Mouse (Mus musculus) c-Kit-positive CD71-positive TER-119-positive erythroid progenitor cells, embryonic 14.5 days (primary cell): ENCODE data around the gene F8a.
"Not testable (repeated sequence)": the region's sequence is repeated elsewhere in the genome, so short reads cannot be mapped to it uniquely, and the experiment has no call there.

ENCODE experiments used
- DNase-seq: peaks from one replicate; pipeline ENCODE4 v3.0.0-alpha.2; 2013; ENCODE audit warnings: low spot score

F8a gene

DNA sequence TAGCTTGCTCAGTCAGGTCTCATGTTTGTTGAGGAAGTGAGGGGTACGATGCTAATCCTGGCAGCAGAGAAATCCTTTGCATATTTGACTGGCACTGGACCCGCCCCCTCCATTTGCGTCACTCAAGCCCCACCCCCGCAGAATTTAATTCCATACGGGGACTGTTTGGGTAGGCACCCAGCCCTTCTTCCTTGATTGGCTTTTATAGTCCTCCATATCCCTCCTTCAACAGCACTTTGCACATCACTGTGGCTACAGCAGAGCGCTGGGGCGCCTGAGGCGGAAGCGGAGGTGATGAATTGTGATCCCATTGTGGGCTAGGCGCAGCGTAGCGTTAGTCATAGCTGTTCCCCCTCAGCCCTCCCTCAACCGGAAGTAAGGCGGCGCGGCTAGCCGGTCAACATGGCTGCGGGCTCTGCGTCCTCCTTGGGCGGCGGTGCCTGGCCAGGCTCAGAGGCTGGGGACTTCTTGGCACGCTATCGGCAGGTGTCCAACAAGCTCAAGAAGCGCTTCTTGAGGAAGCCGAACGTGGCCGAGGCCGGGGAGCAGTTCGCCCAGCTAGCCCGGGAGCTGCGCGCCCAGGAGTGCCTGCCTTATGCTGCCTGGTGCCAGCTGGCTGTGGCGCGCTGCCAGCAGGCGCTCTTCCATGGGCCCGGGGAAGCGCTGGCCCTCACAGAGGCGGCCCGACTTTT, at the start of gene F8a:
F8a (plus strand) TSS at position 378 of the 692 bp plus-strand sequence.
- peak; percentile 59 for DNase-seq

DNA sequence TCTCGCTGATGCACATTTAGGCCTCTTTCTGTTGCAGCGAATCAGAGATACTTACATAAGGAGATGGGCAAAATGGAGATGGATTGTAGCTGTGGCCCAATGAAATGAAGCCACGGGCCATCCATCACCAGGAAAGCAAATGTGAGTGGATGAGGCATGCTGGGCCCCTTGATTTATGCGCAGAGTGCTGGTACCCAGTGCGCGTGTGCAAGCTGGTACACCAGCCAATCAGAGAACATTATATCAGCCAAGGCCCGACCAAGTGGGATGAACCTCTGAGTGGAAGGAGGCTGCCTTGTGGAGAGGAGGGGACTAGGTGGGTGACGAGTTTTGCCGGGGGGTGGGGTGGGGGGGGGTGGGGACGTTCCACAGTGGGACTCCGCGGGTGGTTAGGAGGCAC, 36.2 kb upstream of the F8a start, which contains the start of gene Xlr3b:
Xlr3b (plus strand) TSS at position 274 of the 400 bp plus-strand sequence.
- DNase-seq: not testable (repeated sequence)

DNA sequence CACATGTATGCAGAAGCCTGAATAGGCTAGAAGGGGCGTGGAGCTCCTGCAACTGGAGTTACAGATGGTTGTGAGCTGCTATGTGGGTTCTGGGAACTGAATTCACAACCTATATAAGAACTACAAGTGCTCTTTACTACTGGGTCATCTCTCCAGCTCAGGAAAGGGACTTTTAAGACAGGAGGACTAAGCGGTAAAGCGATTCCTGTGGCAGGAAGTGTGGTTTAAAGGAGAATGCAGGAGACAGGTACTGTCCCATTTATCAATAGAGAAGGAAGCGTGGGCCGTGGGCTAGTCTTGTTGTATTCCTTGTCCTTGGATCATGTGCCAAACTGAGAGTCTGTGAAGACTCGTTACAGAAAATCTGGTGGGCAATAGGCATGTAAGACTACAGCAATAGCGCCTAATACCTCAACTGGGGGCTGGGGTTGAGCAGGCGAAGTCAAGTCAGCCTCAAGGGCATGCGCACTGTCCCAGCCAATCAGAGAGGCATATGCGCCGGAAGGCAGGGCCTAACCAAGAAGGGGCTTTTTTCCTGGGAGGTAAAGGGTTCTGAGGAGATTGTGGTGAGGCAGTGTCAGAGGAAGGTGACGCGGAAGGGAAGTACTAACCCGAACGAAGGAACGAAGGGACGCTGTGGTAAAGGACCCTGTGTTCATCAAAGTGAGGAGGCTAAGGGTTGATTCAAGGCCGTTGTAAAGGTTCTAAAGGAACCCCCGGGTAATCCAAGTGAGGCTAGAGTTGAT, 14.1 kb upstream of the F8a start, which contains the start of gene Xlr4b:
Xlr4b (plus strand) TSS at position 515 of the 746 bp plus-strand sequence.
- DNase-seq: not testable (repeated sequence)

DNA sequence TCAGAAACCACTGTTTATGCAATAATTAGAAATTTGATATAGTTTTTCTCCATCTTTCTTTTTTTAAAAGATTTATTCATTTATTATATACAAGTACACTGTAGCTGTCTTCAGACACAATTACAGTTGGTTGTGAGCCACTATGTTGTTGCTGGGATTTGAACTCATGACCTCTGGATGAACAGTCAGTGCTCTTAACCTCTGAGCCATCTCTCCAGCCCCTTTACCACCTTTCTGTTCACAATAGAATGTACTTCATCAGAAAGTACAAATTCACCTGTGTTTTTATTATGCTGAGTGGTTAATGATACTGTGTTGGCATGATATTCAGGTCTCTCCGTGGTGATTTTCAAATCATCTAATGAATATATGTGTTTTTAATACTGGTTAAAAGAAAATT, 2.7 kb upstream of the F8a start:
- no peak for DNase-seq

DNA sequence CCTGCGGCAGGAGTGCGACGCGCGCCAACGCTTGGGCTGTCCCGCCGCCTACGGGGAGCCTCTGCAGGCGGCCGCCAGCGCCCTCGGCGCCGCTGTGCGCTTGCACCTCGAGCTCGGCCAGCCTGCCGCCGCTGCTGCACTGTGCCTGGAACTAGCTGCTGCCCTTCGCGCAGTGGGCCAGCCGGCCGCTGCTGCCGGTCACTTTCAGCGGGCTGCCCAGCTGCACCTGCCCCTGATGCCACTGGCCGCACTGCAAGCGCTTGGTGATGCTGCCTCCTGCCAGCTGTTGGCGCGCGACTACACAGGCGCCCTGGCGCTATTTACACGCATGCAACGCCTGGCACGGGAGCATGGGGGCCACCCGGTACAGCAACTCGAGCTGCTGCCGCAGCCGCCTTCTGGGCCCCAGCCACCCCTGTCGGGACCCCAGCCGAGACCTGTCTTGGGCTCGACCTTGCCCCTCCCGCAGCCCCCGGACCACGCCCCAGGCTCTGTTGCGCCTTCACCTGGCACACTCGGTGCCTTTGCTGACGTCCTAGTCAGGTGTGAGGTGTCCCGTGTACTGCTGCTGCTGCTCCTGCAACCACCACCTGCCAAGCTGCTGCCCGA, 619 bp downstream of the F8a start:
- DNase-seq: peak; percentile 10

DNA sequence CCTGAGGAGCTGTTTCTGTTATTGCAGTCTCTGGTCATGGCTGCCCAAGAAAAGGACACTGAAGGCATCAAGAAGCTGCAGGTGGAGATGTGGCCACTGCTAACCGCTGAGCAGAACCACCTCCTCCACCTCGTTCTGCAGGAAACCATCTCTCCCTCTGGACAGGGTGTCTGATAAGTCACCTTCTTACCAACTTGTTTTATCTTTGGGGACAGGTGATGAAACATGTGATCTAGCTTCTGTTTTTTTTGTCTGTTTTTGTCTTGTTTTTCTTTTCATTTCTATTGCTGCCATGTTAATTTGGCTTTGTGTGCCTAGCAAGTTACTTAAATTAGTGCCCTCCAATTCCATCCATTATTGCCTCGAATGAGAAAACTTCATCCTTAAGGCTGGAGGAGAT, 1.2 kb downstream of the F8a start:
- DNase-seq: peak; percentile 4

DNA sequence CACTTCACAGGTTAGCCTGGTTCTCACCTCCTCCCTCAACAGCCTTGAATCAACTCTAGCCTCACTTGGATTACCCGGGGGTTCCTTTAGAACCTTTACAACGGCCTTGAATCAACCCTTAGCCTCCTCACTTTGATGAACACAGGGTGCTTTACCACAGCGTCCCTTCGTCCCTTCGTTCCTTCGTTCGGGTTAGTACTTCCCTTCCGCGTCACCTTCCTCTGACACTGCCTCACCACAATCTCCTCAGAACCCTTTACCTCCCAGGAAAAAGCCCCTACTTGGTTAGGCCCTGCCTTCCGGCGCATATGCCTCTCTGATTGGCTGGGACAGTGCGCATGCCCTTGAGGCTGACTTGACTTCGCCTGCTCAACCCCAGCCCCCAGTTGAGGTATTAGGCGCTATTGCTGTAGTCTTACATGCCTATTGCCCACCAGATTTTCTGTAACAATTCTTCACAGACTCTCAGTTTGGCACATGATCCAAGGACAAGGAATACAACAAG, 14.8 kb downstream of the F8a start, which contains the start of gene Xlr4c:
Xlr4c (minus strand) TSS at position 310 of the 505 bp plus-strand sequence.
- not testable (repeated sequence) for DNase-seq

DNA sequence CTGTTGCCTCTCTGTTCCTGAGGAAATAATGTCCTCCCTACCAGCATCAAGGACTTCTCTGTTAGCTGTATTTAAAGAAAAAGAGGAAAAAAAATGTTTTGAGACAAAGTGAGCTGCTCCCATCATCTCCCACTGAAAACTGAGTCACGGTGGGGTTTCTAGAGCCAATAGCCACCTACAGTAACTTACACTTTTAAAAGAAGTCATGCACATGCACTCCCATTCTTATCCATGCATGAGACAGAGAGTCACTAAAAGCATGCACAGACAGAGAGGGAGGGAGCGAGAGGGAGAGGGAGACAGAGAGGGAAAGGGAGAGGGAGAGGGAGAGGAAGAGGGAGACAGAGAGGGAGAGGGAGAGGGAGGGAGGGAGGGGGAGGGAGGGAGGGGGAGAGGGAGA, 34.3 kb downstream of the F8a start:
- not testable (repeated sequence) for DNase-seq

DNA sequence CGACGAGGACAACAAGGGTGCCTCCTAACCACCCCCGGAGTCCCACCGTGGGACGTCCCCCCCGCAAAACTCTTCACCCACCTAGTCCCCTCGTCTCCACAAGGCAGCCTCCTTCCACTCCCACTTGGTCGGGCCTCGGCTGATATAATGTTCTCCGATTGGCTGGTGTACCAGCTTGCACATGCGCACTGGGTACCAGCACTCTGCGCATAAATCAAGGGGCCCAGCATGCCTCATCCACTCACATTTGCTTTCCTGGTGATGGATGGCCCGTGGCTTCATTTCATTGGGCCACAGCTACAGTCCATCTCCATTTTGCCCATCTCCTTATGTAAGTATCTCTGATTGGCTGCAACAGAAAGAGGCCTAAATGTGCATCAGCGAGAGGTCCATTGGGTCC, 37.2 kb downstream of the F8a start, which contains the start of gene Xlr3c:
Xlr3c (minus strand) TSS at position 121 of the 400 bp plus-strand sequence.
- not testable (repeated sequence) for DNase-seq
